Mouse (Mus musculus): ENCODE measurements around the gene Vmn2r30. TPM values are rescaled to one million over a fixed set of nuclear protein-coding genes. Genes with fewer than 3 reads are reported as not detected.
"Not testable (repeated sequence)": the region's sequence is repeated elsewhere in the genome, so short reads cannot be mapped to it uniquely, and the experiment has no call there.

The Vmn2r30 gene
- total RNA-seq (2021) = under 1 TPM; 0.12 to 0.15 TPM
- long read RNA-seq = 0 reads

DNA sequence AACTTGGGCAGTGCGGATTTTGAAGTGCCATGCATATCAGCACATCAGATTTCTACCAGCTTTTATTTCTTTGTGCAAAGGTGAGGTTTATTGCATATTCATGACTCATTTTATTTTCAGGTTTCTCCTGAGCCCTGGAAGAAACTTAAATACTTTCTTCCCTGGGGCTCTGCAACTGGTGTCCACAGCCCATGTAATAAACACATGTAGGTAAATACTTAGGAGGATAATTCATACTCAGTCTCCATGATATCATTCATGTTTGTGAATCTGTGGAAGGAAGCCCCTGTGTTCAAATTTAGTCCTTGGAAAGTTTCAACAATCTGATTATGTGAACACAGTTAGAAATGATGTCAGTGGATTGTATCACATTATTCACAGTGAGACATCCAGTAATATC is at the start of gene Vmn2r30:
Vmn2r30 (minus strand) TSS at position 101 of the 400 bp plus-strand sequence.
- DNase-seq (ENCODE audit: low spot score in 2 of 2) = not testable (repeated sequence)

DNA sequence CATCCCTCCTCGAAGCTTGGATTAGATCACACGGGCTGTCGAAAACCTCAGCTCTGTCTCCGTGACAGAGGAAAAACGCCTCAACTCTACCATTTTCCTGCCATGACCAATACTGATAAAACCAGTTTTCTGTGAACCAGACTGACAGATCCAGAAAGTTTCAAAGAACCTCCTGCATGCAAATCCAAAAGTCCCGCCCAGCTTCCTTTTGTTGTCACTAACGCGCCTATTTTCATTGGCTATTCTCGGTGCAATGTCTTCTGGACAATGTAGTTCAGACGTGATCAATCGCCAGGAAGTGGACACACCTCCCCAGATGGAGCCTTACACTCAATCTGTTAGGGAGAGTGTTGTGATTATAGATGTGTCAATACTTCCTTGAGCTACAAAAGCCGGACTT is 37.0 kb upstream of the Vmn2r30 start, which contains the start of gene Gm45783:
Gm45783 (minus strand) TSS at position 143 of the 400 bp plus-strand sequence.
- peak in 1 of 2 experiments; percentile 2 for DNase-seq (ENCODE audit: low spot score in 2 of 2)

DNA sequence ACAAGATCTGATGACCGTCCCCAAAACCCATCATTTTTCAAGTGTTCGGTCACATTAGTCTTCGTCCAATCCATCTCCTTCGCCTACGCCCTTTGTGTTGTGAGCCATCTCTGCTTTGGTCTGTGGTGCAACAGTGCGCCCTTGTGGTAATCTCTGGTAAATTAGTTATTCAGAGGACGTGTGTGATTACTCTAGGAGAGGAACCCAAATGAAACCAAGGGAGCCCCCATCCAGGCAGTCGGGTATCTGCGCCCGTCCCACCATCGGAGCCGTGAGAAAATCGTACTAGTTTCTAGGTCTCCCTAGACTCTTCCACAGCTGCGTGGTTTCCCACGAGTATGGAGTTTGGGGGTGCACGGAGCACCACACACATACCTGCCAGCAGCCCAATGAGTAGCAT is 41.8 kb downstream of the Vmn2r30 start:
- DNase-seq (ENCODE audit: low spot score in 2 of 2) = peak in 1 of 2 experiments; percentile 84

DNA sequence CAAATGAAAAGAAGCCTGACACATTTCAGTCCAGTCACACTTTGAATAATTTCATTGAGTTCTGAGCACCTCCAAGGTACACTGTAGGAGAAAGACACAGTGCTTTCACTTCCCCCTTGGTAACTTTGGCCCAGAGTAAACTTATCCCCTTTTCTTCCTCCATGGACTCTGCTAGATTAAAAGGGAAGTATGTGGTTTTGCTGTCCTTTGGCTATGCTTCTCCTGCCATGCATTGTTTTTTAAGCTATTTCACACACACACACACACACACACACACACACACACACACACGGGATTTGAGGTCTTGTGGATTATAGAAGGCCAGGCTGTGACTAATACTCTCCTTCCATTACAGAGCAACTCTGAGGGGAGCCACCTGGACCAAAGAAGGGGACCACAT is 56.0 kb downstream of the Vmn2r30 start:
- DNase-seq (ENCODE audit: low spot score in 2 of 2) = no peak

DNA sequence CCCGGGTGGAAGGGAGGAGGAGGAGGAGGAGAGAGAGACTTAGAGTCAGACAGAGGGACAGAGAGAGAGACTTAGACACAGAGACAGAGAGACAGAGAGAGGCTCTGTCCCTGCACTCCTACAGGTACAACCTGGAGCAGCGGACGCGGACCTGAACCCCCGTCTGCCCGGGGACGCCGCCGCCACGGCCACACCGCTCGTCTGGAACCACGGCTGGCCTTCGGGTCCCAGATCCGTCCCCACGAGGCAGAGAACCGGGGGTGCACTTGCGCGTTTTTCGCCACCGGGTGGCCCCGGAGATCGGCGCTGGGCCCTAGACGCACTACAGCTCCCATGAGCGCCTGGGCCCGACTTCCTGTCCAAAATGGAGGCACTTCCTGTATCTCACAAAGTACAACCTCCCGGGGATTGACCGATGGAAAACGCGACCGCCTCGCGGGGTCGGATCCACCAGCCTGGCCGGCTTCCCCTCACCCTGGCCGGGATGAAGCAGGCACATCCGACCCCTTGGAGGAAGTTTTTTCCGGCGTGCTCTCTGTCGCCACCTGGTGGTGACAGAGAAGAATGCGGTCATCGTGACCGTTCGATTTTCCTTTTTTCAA is 59.3 kb downstream of the Vmn2r30 start, which contains the start of gene Gm45844:
Gm45844 (minus strand) TSS at position 324 of the 602 bp plus-strand sequence.
- peak; percentile 86 to 96 for DNase-seq (ENCODE audit: low spot score in 2 of 2)

DNA sequence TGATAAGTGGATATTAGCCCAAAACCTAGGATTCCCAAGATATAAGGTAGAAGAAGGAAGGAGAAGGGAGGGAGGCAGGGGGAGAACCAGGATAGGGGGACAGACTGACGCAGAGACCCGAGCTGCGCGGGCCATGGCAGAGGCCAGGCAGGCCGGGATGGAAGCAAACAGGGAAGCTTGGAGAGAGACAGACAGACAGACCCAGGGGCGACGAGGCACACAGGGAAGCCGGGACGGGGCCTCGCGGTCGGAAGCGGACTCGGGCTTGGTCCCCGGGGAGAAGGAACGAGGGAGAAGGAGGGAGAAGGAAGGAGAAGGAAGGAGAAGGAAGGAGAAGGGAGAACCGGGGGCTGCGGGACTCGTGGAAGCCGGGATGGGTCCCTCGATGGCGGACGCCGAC is 59.9 kb downstream of the Vmn2r30 start:
- peak in 1 of 2 experiments; percentile 40 for DNase-seq (ENCODE audit: low spot score in 2 of 2)

Small RNA genes within 50 kb of the gene (microRNA-seq; reads per million reads assigned to microRNA genes)
- gene Mir5620 = 8.6 to 9.9 reads per million in 2 experiments

Other genes with a start within 250 kb of the Vmn2r30 start
- gene Zfp954, start 216.1 kb downstream of the Vmn2r30 start, total RNA-seq (2021) = 10 to 100 TPM; 13.7 to 15.4 TPM
- gene Zfp773, start 200.9 kb downstream of the Vmn2r30 start, total RNA-seq (2021) = 1 to 10 TPM; 2.8 to 2.9 TPM
- gene Zfp418, start 166.3 kb downstream of the Vmn2r30 start, total RNA-seq (2021) = 1 to 10 TPM; 7.6 to 9.4 TPM
- 1 to 10 TPM; 7.6 to 9.1 TPM for gene Zfp772, start 127.6 kb downstream of the Vmn2r30 start, total RNA-seq (2021)
- gene Vmn2r29, start 90.3 kb downstream of the Vmn2r30 start, total RNA-seq (2021) = 1 to 10 TPM; 1.9 to 2.2 TPM
- gene Gm45844, start 59.3 kb downstream of the Vmn2r30 start, total RNA-seq (2021) = 10 to 100 TPM in 1 of 2 experiments, 1 to 10 TPM in 1; 7.1 to 10.4 TPM
- gene Clcn4, start 36.8 kb downstream of the Vmn2r30 start, total RNA-seq (2021) = 100 to 1,000 TPM; 122 to 132 TPM
- not detected for gene Gm45783, start 37.0 kb upstream of the Vmn2r30 start, total RNA-seq (2021)
- not detected for gene Vmn2r31, start 62.1 kb upstream of the Vmn2r30 start, total RNA-seq (2021)
- not detected for gene Vmn2r32, start 142.4 kb upstream of the Vmn2r30 start, total RNA-seq (2021)
- gene Vmn2r33, start 229.2 kb upstream of the Vmn2r30 start, total RNA-seq (2021) = not detected